Mouse (Mus musculus) MEL (cell line): ENCODE results near the gene Fbln1. TPM values are rescaled to one million over a fixed set of nuclear protein-coding genes. Genes with fewer than 3 reads are reported as not detected.

ENCODE experiments used
- DNase-seq: peaks from one replicate; pipeline ENCODE4 v3.0.0; 2011; ENCODE audit warnings: low read depth, low spot score
- H3K27ac ChIP-seq: 2 replicates; pipeline ENCODE4 v1.5.1; 2012; ENCODE audit warnings: low read depth, mild to moderate bottlenecking, control low read depth, low read length, moderate library complexity; ENCODE audit not compliant: control insufficient read depth
- H3K27me3 ChIP-seq, 2 experiments: fragments of 150-350 bp in 1 of 2; sonication (generic) in 1 of 2; 2 replicates each; pipeline ENCODE4 v1.6.1; 2012; ENCODE audit warnings: low read length in 2 of 2, mild to moderate bottlenecking in 2 of 2, improper control_type of control experiment in 1 of 2, moderate library complexity in 1 of 2; ENCODE audit not compliant: insufficient read depth in 2 of 2, control insufficient read depth in 1 of 2
- H3K36me3 ChIP-seq, 2 experiments: 2 replicates each; pipeline ENCODE4 v1.6.1; 2012 to 2014; ENCODE audit warnings: low read length in 2 of 2, improper control_type of control experiment in 1 of 2, inconsistent platforms in 1 of 2, mild to moderate bottlenecking in 1 of 2; ENCODE audit not compliant: insufficient read depth in 2 of 2, control insufficient read depth in 1 of 2
- H3K4me1 ChIP-seq, 2 experiments: fragments of 150-350 bp in 1 of 2; sonication (generic) in 1 of 2; 2 replicates each; pipeline ENCODE4 v1.6.1; 2012; ENCODE audit warnings: low read length in 2 of 2, improper control_type of control experiment in 1 of 2, mild to moderate bottlenecking in 1 of 2; ENCODE audit not compliant: insufficient read depth in 2 of 2, control insufficient read depth in 1 of 2
- H3K4me3 ChIP-seq, 2 experiments: fragments of 150-350 bp in 1 of 2; sonication (generic) in 1 of 2; 2 replicates each; pipeline ENCODE4 v1.5.1; 2012; ENCODE audit warnings: low read depth in 2 of 2, low read length in 2 of 2, mild to moderate bottlenecking in 2 of 2, moderate library complexity in 2 of 2, control low read depth in 1 of 2, improper control_type of control experiment in 1 of 2; ENCODE audit not compliant: control insufficient read depth in 1 of 2, insufficient read depth in 1 of 2
- H3K79me2 ChIP-seq: 2 replicates; pipeline ENCODE4 v1.6.1; 2012; ENCODE audit warnings: mild to moderate bottlenecking, low read length, moderate library complexity; ENCODE audit not compliant: control insufficient read depth, poor library complexity, insufficient read depth
- H3K9ac ChIP-seq: 2 replicates; pipeline ENCODE4 v1.6.1; 2012; ENCODE audit warnings: low read depth, mild to moderate bottlenecking, control low read depth, low read length, moderate library complexity; ENCODE audit not compliant: control insufficient read depth, poor library complexity, severe bottlenecking
- H3K9me3 ChIP-seq: fragments of 150-350 bp; sonication (generic); replicated peaks from 2 replicates; pipeline ENCODE4 v1.6.1; 2012; ENCODE audit warnings: mild to moderate bottlenecking, low read length, improper control_type of control experiment, moderate library complexity; ENCODE audit not compliant: insufficient read depth
- BHLHE40 ChIP-seq: IDR thresholded peaks from 2 replicates; pipeline ENCODE4 v1.6.1; 2012; ENCODE audit warnings: low read depth, mild to moderate bottlenecking, inconsistent platforms, low read length, improper control_type of control experiment, borderline replicate concordance
- CTCF ChIP-seq, 3 experiments: IDR thresholded peaks in 2 of 3; conservative IDR thresholded peaks in 1 of 3; 2 replicates each; pipeline ENCODE4 v1.5.1; 2011 to 2012; ENCODE audit warnings: low read length in 3 of 3, low read depth in 2 of 3, mild to moderate bottlenecking in 2 of 3, improper control_type of control experiment in 1 of 3, inconsistent platforms in 1 of 3, mixed read lengths in 1 of 3, moderate library complexity in 1 of 3; ENCODE audit not compliant: control insufficient read depth in 1 of 3, insufficient read depth in 1 of 3, poor library complexity in 1 of 3, severe bottlenecking in 1 of 3
- E2F4 ChIP-seq: IDR thresholded peaks from 2 replicates; pipeline ENCODE4 v1.6.1; 2011; ENCODE audit warnings: low read depth, low read length, improper control_type of control experiment, borderline replicate concordance
- ELF1 ChIP-seq: IDR thresholded peaks from 2 replicates; pipeline ENCODE4 v1.6.1; 2014; ENCODE audit warnings: low read depth, mild to moderate bottlenecking, inconsistent platforms, low read length, improper control_type of control experiment, moderate library complexity
- EP300 ChIP-seq, 2 experiments: IDR thresholded peaks; 2 replicates each; pipeline ENCODE4 v1.6.1; 2011; ENCODE audit warnings: improper control_type of control experiment in 2 of 2, low read length in 2 of 2, low read depth in 1 of 2, mild to moderate bottlenecking in 1 of 2
- GABPA ChIP-seq: IDR thresholded peaks from 2 replicates; pipeline ENCODE4 v1.6.1; 2012; ENCODE audit warnings: low read depth, mild to moderate bottlenecking, inconsistent platforms, low read length, improper control_type of control experiment, moderate library complexity
- GATA1 ChIP-seq: IDR thresholded peaks from 2 replicates; pipeline ENCODE4 v1.6.1; 2011; ENCODE audit warnings: low read depth, low read length, improper control_type of control experiment
- KAT2A ChIP-seq: conservative IDR thresholded peaks from 2 replicates; pipeline ENCODE4 v1.6.1; 2012; ENCODE audit warnings: low read depth, low read length, improper control_type of control experiment, inconsistent platforms
- MAFK ChIP-seq: IDR thresholded peaks from 2 replicates; pipeline ENCODE4 v1.6.1; 2011; ENCODE audit warnings: low read depth, mild to moderate bottlenecking, low read length, improper control_type of control experiment, borderline replicate concordance
- MAX ChIP-seq: IDR thresholded peaks from 2 replicates; pipeline ENCODE4 v1.6.1; 2011; ENCODE audit warnings: low read length, improper control_type of control experiment
- NELFE ChIP-seq: IDR thresholded peaks from 2 replicates; pipeline ENCODE4 v1.6.1; 2011; ENCODE audit warnings: low read depth, low read length, improper control_type of control experiment
- POLR2A ChIP-seq, 2 experiments: IDR thresholded peaks; 2 replicates each; pipeline ENCODE4 v1.6.1; 2011 to 2012; ENCODE audit warnings: low read length in 2 of 2, mild to moderate bottlenecking in 2 of 2, control low read depth in 1 of 2, improper control_type of control experiment in 1 of 2, low read depth in 1 of 2, moderate library complexity in 1 of 2; ENCODE audit not compliant: control insufficient read depth in 1 of 2, insufficient read depth in 1 of 2, poor library complexity in 1 of 2
- SMC3 ChIP-seq: IDR thresholded peaks from 2 replicates; pipeline ENCODE4 v1.6.1; 2011; ENCODE audit warnings: low read depth, low read length, improper control_type of control experiment
- TBP ChIP-seq: IDR thresholded peaks from 2 replicates; pipeline ENCODE4 v1.8.0; 2011; ENCODE audit warnings: low read depth, low read length, improper control_type of control experiment
- UBTF ChIP-seq: IDR thresholded peaks from 2 replicates; pipeline ENCODE4 v1.6.1; 2012; ENCODE audit warnings: low read depth, mild to moderate bottlenecking, inconsistent platforms, low read length, improper control_type of control experiment, moderate library complexity, borderline replicate concordance; ENCODE audit not compliant: insufficient read depth
- USF1 ChIP-seq: IDR thresholded peaks from 2 replicates; pipeline ENCODE4 v1.6.1; 2014; ENCODE audit warnings: low read depth, mild to moderate bottlenecking, inconsistent platforms, low read length, improper control_type of control experiment, moderate library complexity
- ZC3H11A ChIP-seq: IDR thresholded peaks from 2 replicates; pipeline ENCODE4 v1.6.1; 2012; ENCODE audit warnings: low read depth, mild to moderate bottlenecking, inconsistent platforms, low read length, improper control_type of control experiment
- ZKSCAN1 ChIP-seq: IDR thresholded peaks from 2 replicates; pipeline ENCODE4 v1.6.1; 2012; ENCODE audit warnings: low read depth, mild to moderate bottlenecking, inconsistent platforms, low read length, improper control_type of control experiment, moderate library complexity
- ZMIZ1 ChIP-seq: IDR thresholded peaks from 2 replicates; pipeline ENCODE4 v1.6.1; 2012; ENCODE audit warnings: low read depth, mild to moderate bottlenecking, inconsistent platforms, low read length, improper control_type of control experiment, moderate library complexity
- polyA plus RNA-seq, 2 experiments: library from polyadenylated mRNA; stranded (reverse) in 1 of 2; unstranded in 1 of 2; fragments of >175 nt in 1 of 2; fragments of >200 nt in 1 of 2; gene quantifications; 2 replicates each; pipeline versions ENCODE4 v1.2.1 to v1.2.4; 2012; ENCODE audit warnings: low replicate concordance in 2 of 2, low read depth in 1 of 2; ENCODE audit not compliant: insufficient read length in 2 of 2, insufficient read depth in 1 of 2, missing spikeins in 1 of 2
- total RNA-seq: library from RNA; depleted of rRNA; stranded (reverse); fragments of 300-350 nt; gene quantifications from 2 replicates; pipeline ENCODE4 v1.2.3, GENCODE M21; 2012

Fbln1 gene
- total and polyA plus RNA-seq, 3 experiments = not detected

GRCm38 (mm10) chr15:85207081-85207480, 1.3 kb downstream of the Fbln1 start:
- DNase-seq = no peak
- Histone ChIP-seq H3K27me3 (no peaks in the 10 kb centered on the region), H3K4me3 (no peak overlapping the region)
- TF ChIP-seq ZC3H11A = no peak
- TF ChIP-seq EP300 (IDR thresholded peaks at IDR 0.05; ENCODE audit: low read depth in 1 of 2, low read length in 2 of 2) = no peak
- TF ChIP-seq ELF1 = no peak
- no peak for TF ChIP-seq SMC3
- TF ChIP-seq E2F4 = no peak
- TF ChIP-seq KAT2A = no peak
- TF ChIP-seq NELFE = no peak
- TF ChIP-seq POLR2A (IDR thresholded peaks at IDR 0.05; ENCODE audit: control insufficient read depth in 1 of 2, insufficient read depth in 1 of 2, low read depth in 1 of 2, low read length in 2 of 2, poor library complexity in 1 of 2) = no peak
- no peak for TF ChIP-seq CTCF (IDR thresholded peaks at IDR 0.05 in 2 of 3, conservative IDR thresholded peaks at IDR 0.05 in 1 of 3; ENCODE audit: control insufficient read depth in 1 of 3, insufficient read depth in 1 of 3, low read depth in 2 of 3, low read length in 3 of 3, poor library complexity in 1 of 3, severe bottlenecking in 1 of 3)
- no peak for TF ChIP-seq ZMIZ1
- no peak for TF ChIP-seq TBP
- TF ChIP-seq ZKSCAN1 = no peak
- no peak for TF ChIP-seq GATA1
- TF ChIP-seq MAFK = no peak
- no peak for TF ChIP-seq BHLHE40
- no peak for TF ChIP-seq UBTF
- no peak for TF ChIP-seq GABPA
- TF ChIP-seq, all 39 proteins: peak for 0
- Histone ChIP-seq H3K27ac (no peak overlapping the region), H3K9ac (no peak overlapping the region), H3K36me3 (no peaks in the 10 kb centered on the region), H3K4me1 (no peaks in the 10 kb centered on the region), H3K79me2 (no peaks in the 10 kb centered on the region), H3K9me3 (no peaks in the 10 kb centered on the region)

- Histone ChIP-seq H3K4me3 (no peak overlapping the region), H3K9ac (no peak overlapping the region), H3K36me3 (no peaks in the 10 kb centered on the region), H3K79me2 (no peaks in the 10 kb centered on the region), H3K27ac (no peak overlapping the region), H3K27me3 (no peaks in the 10 kb centered on the region), H3K9me3 (no peaks in the 10 kb centered on the region), H3K4me1 (no peaks in the 10 kb centered on the region)
- TF ChIP-seq EP300 (IDR thresholded peaks at IDR 0.05; ENCODE audit: low read depth in 1 of 2, low read length in 2 of 2) = no peak
- no peak for TF ChIP-seq ZKSCAN1
- TF ChIP-seq MAX = no peak
- no peak for TF ChIP-seq USF1
- no peak for TF ChIP-seq GABPA
- no peak for DNase-seq
These were observed 2.0 kb downstream of the Fbln1 start for GRCm38 (mm10) chr15:85207763-85208162.
